Mouse (Mus musculus) MEL (cell line): ENCODE measurements around the gene BC024978.

ENCODE experiments used
- CHD2 ChIP-seq: IDR thresholded peaks from 2 replicates; pipeline ENCODE4 v1.6.1; 2011; ENCODE audit warnings: low read length, improper control_type of control experiment
- CTCF ChIP-seq, 3 experiments: IDR thresholded peaks in 2 of 3; conservative IDR thresholded peaks in 1 of 3; 2 replicates each; pipeline ENCODE4 v1.5.1; 2011 to 2012; ENCODE audit warnings: low read length in 3 of 3, low read depth in 2 of 3, mild to moderate bottlenecking in 2 of 3, improper control_type of control experiment in 1 of 3, inconsistent platforms in 1 of 3, mixed read lengths in 1 of 3, moderate library complexity in 1 of 3; ENCODE audit not compliant: control insufficient read depth in 1 of 3, insufficient read depth in 1 of 3, poor library complexity in 1 of 3, severe bottlenecking in 1 of 3
- EP300 ChIP-seq, 2 experiments: IDR thresholded peaks; 2 replicates each; pipeline ENCODE4 v1.6.1; 2011; ENCODE audit warnings: improper control_type of control experiment in 2 of 2, low read length in 2 of 2, low read depth in 1 of 2, mild to moderate bottlenecking in 1 of 2
- HCFC1 ChIP-seq: IDR thresholded peaks from 2 replicates; pipeline ENCODE4 v1.6.1; 2012; ENCODE audit warnings: low read depth, mild to moderate bottlenecking, inconsistent platforms, low read length, improper control_type of control experiment, moderate library complexity
- MXI1 ChIP-seq: IDR thresholded peaks from 2 replicates; pipeline ENCODE4 v1.6.1; 2011; ENCODE audit warnings: mild to moderate bottlenecking, low read depth, low read length, improper control_type of control experiment
- POLR2A ChIP-seq, 2 experiments: IDR thresholded peaks; 2 replicates each; pipeline ENCODE4 v1.6.1; 2011 to 2012; ENCODE audit warnings: low read length in 2 of 2, mild to moderate bottlenecking in 2 of 2, control low read depth in 1 of 2, improper control_type of control experiment in 1 of 2, low read depth in 1 of 2, moderate library complexity in 1 of 2; ENCODE audit not compliant: control insufficient read depth in 1 of 2, insufficient read depth in 1 of 2, poor library complexity in 1 of 2
- RCOR1 ChIP-seq: IDR thresholded peaks from 2 replicates; pipeline ENCODE4 v1.6.1; 2012; ENCODE audit warnings: low read depth, mild to moderate bottlenecking, inconsistent platforms, low read length, improper control_type of control experiment
- SMC3 ChIP-seq: IDR thresholded peaks from 2 replicates; pipeline ENCODE4 v1.6.1; 2011; ENCODE audit warnings: low read depth, low read length, improper control_type of control experiment
- UBTF ChIP-seq: IDR thresholded peaks from 2 replicates; pipeline ENCODE4 v1.6.1; 2012; ENCODE audit warnings: low read depth, mild to moderate bottlenecking, inconsistent platforms, low read length, improper control_type of control experiment, moderate library complexity, borderline replicate concordance; ENCODE audit not compliant: insufficient read depth
- USF1 ChIP-seq: IDR thresholded peaks from 2 replicates; pipeline ENCODE4 v1.6.1; 2014; ENCODE audit warnings: low read depth, mild to moderate bottlenecking, inconsistent platforms, low read length, improper control_type of control experiment, moderate library complexity

- TF ChIP-seq HCFC1 (no peak), CHD2 (no peak), USF1 (no peak), CTCF (IDR thresholded peaks at IDR 0.05 in 2 of 3, conservative IDR thresholded peaks at IDR 0.05 in 1 of 3; ENCODE audit: control insufficient read depth in 1 of 3, insufficient read depth in 1 of 3, low read depth in 2 of 3, low read length in 3 of 3, poor library complexity in 1 of 3, severe bottlenecking in 1 of 3) (no peak), RCOR1 (no peak), UBTF (no peak), POLR2A (IDR thresholded peaks at IDR 0.05; ENCODE audit: control insufficient read depth in 1 of 2, insufficient read depth in 1 of 2, low read depth in 1 of 2, low read length in 2 of 2, poor library complexity in 1 of 2) (no peak), EP300 (IDR thresholded peaks at IDR 0.05; ENCODE audit: low read depth in 1 of 2, low read length in 2 of 2) (no peak), MXI1 (no peak), SMC3 (no peak)
These were observed 32.1 kb downstream of the BC024978 start for GRCm38 (mm10) chr7:27227676-27228075.
